8 mouse cellular contexts compared by ENCODE assay signal in genomic region chr6:35567755-35568154, GRCm38 (mm10). TPM values are rescaled to one million over a fixed set of nuclear protein-coding genes. Genes with fewer than 3 reads are reported as not detected.
DNase-seq lines count a peak whose midpoint lies in the region; ATAC-seq and TF ChIP-seq lines count a peak whose summit lies in the region.

No protein-coding gene starts in this region.

- no peak overlapping the region for H3K27ac ChIP-seq in kidney, embryonic 14.5 days (ENCODE audit: low read depth, low read length)

- TF ChIP-seq CTCF in E14TG2a.4 (conservative IDR thresholded peaks at IDR 0.05; ENCODE audit: low read length) = peak; percentile 15; the same call in 1 of the 2 replicates
- 0 out of 2 replicates have a peak, but pooled peaks have one; percentile 2 for TF ChIP-seq CTCF in lung, adult 2 months (IDR thresholded peaks at IDR 0.05; ENCODE audit: insufficient read depth, low read length)

- peak; percentile 39 for DNase-seq in adrenal gland, postnatal 14 days
- no peak for DNase-seq in adrenal gland, postnatal 25 days
- peak; percentile 76 for DNase-seq in kidney, adult 9 months
- DNase-seq in embryo, embryonic 9.5 days (ENCODE audit: extremely low spot score) = peak; percentile 2
- DNase-seq in lung, adult 2 months = no peak
- peak; percentile 16 for DNase-seq in testis, postnatal 14 days (ENCODE audit: low spot score)

- no peak overlapping the region for H3K9ac ChIP-seq in kidney, embryonic 14.5 days (ENCODE audit: low read depth, low read length)

- no peak overlapping the region for H3K4me2 ChIP-seq in kidney, embryonic 14.5 days (replicated peaks; ENCODE audit: low read depth, low read length)

- H3K27me3 ChIP-seq in kidney, embryonic 14.5 days (ENCODE audit: control insufficient read depth, insufficient read depth, low read length) = no peaks in the 10 kb centered on the region
- no peaks in the 10 kb centered on the region for H3K27me3 ChIP-seq in E14TG2a.4 (ENCODE audit: insufficient read depth, low read length)

- no peaks in the 10 kb centered on the region for H3K9me3 ChIP-seq in kidney, embryonic 14.5 days (ENCODE audit: control insufficient read depth, low read length)
- no peaks in the 10 kb centered on the region for H3K9me3 ChIP-seq in E14TG2a.4 (ENCODE audit: low read length)

- no peak for TF ChIP-seq POLR2A in lung, adult 2 months (IDR thresholded peaks at IDR 0.05; ENCODE audit: borderline replicate concordance, extremely low read depth, low read depth, low read length)

- H3K4me1 ChIP-seq in kidney, embryonic 14.5 days (ENCODE audit: control insufficient read depth, insufficient read depth, low read length) = no peaks in the 10 kb centered on the region
- H3K4me1 ChIP-seq in E14TG2a.4 (replicated peaks; ENCODE audit: low read depth, low read length) = no peaks in the 10 kb centered on the region
- no peaks in the 10 kb centered on the region for H3K4me1 ChIP-seq in lung, adult 2 months (ENCODE audit: control insufficient read depth, insufficient read depth, low read length)

- no peak overlapping the region for H3K4me3 ChIP-seq in kidney, embryonic 14.5 days (ENCODE audit: low read length)
- H3K4me3 ChIP-seq in E14TG2a.4 (replicated peaks; ENCODE audit: low read length) = no peak overlapping the region
- H3K4me3 ChIP-seq in lung, adult 2 months (replicated peaks; ENCODE audit: extremely low read depth, low read depth, low read length) = no peak overlapping the region

- ATAC-seq in kidney, embryonic 14.5 days (ENCODE audit: low FRiP score, low TSS enrichment) = no peak

- no peaks in the 10 kb centered on the region for H3K36me3 ChIP-seq in kidney, embryonic 14.5 days (ENCODE audit: control insufficient read depth, insufficient read depth, low read length)
- no peaks in the 10 kb centered on the region for H3K36me3 ChIP-seq in E14TG2a.4 (ENCODE audit: insufficient read depth, low read length)

RNA-seq across cellular contexts. Expression of gene Mtpn, which starts 28.1 kb away (rescaled TPM):
- total RNA-seq in adrenal gland, postnatal 14 days (2021) = 95.9 and 110 TPM in 2 replicates
- 83.6 and 121 TPM in 2 replicates for total RNA-seq in adrenal gland, postnatal 25 days (2021)
- polyA plus RNA-seq in kidney, embryonic 14.5 days (2014; fragmentation: Nextera tagmentation; extraction: Ambion mirVana) = 79.1 and 131 TPM in 2 replicates
- 47.2 and 86.6 TPM in 2 replicates for polyA plus RNA-seq in lung, adult 2 months (2012; rRNA removed)

Comparison
In these comparisons a context has a peak if more than half of its experiments do, and no peak if none do; other contexts are left out.
1. DNase-seq: peak in adrenal gland, postnatal 14 days (single experiment), kidney, adult 9 months (single experiment), embryo, embryonic 9.5 days (single experiment) and testis, postnatal 14 days (single experiment); none in adrenal gland, postnatal 25 days (single experiment) and lung, adult 2 months (single experiment).